In the genomic region with DNA sequence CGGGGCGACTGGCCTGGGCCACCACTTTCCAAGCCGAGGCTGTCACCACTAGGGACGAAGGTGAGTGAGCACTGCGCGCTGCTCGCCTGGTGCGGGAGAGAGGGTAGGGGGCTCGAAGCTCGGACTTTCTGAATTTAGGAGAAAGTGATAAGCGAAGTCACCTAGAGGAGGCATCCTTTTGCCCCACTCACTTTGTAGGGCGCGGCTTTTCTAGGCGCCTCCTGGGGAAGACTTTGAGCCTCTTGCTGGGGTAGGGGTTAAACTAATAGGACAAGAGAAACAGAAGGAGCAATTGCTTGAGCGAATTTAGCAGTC, we compare ENCODE assay signal across 8 mouse cellular contexts. TPM values are rescaled to one million over a fixed set of nuclear protein-coding genes. Genes with fewer than 3 reads are reported as not detected.
DNase-seq lines count a peak whose midpoint lies in the region; ATAC-seq and TF ChIP-seq lines count a peak whose summit lies in the region.

No protein-coding gene starts in this region.

- no peak overlapping the region for H3K27ac ChIP-seq in kidney, postnatal 0 days
- no peak overlapping the region for H3K27ac ChIP-seq in forebrain, embryonic 11.5 days (ENCODE audit: low read depth, low read length)
- no peak overlapping the region for H3K27ac ChIP-seq in limb, embryonic 12.5 days
- peak overlapping the region; percentile 88 for H3K27ac ChIP-seq in neural tube, embryonic 15.5 days (replicated peaks)

- no peak for ATAC-seq in kidney, postnatal 0 days (replicated peaks; ENCODE audit: low FRiP score, low read depth)
- ATAC-seq in forebrain, embryonic 11.5 days (replicated peaks; ENCODE audit: low FRiP score): no peak
- ATAC-seq in limb, embryonic 12.5 days (ENCODE audit: insufficient number of reproducible peaks, insufficient read depth, low FRiP score, low TSS enrichment, low read depth): no peak
- ATAC-seq in neural tube, embryonic 15.5 days (ENCODE audit: low FRiP score): peak; percentile 3; the same call in 1 of the 2 replicates
- ATAC-seq in megakaryocyte progenitor cell, adult 5-6 weeks (replicated peaks; ENCODE audit: poor library complexity): no peak

- no peaks in the 10 kb centered on the region for H3K36me3 ChIP-seq in kidney, postnatal 0 days (ENCODE audit: insufficient read depth, low read length)
- H3K36me3 ChIP-seq in forebrain, embryonic 11.5 days (ENCODE audit: control insufficient read depth, insufficient read depth, low read length): no peaks in the 10 kb centered on the region
- no peaks in the 10 kb centered on the region for H3K36me3 ChIP-seq in limb, embryonic 12.5 days
- no peaks in the 10 kb centered on the region for H3K36me3 ChIP-seq in neural tube, embryonic 15.5 days

- peak overlapping the region; percentile 57 for H3K4me3 ChIP-seq in kidney, postnatal 0 days (replicated peaks; ENCODE audit: low read depth, low read length)
- peak overlapping the region; percentile 65 for H3K4me3 ChIP-seq in forebrain, embryonic 11.5 days (ENCODE audit: low read depth, low read length)
- peak overlapping the region; percentile 63 for H3K4me3 ChIP-seq in limb, embryonic 12.5 days (replicated peaks)
- peak overlapping the region; percentile 66 for H3K4me3 ChIP-seq in neural tube, embryonic 15.5 days (replicated peaks)

- no peaks in the 10 kb centered on the region for H3K4me1 ChIP-seq in kidney, postnatal 0 days (replicated peaks; ENCODE audit: insufficient read depth, low read length)
- H3K4me1 ChIP-seq in forebrain, embryonic 11.5 days (replicated peaks; ENCODE audit: control insufficient read depth, insufficient read depth, low read length): peaks cover 2% of the 10 kb centered on the region; the same call in 1 of the 2 replicates
- 0 out of 2 replicates have a peak, but pooled peaks cover 5% of the 10 kb centered on the region for H3K4me1 ChIP-seq in limb, embryonic 12.5 days (replicated peaks)
- peaks cover 13% of the 10 kb centered on the region for H3K4me1 ChIP-seq in neural tube, embryonic 15.5 days

- TF ChIP-seq CTCF in kidney, postnatal 0 days (IDR thresholded peaks at IDR 0.05; ENCODE audit: low read depth): no peak

- H3K27me3 ChIP-seq in kidney, postnatal 0 days (ENCODE audit: insufficient read depth, low read length): peaks cover 32% of the 10 kb centered on the region
- H3K27me3 ChIP-seq in forebrain, embryonic 11.5 days (ENCODE audit: control insufficient read depth, insufficient read depth, low read length): peaks cover 9% of the 10 kb centered on the region; the same call in 1 of the 2 replicates
- peaks cover 48% of the 10 kb centered on the region for H3K27me3 ChIP-seq in limb, embryonic 12.5 days
- no peaks in the 10 kb centered on the region for H3K27me3 ChIP-seq in neural tube, embryonic 15.5 days (replicated peaks)

- DNase-seq in kidney, postnatal 0 days (ENCODE audit: low spot score): no peak
- no peak for DNase-seq in kidney, postnatal 36 days
- no peak for DNase-seq in forebrain, embryonic 11.5 days (ENCODE audit: low spot score)
- DNase-seq in thymus, postnatal 4 days: no peak
- no peak for DNase-seq in retina, embryonic 14.5 days (ENCODE audit: low spot score)

- H3K9me3 ChIP-seq in kidney, postnatal 0 days (replicated peaks; ENCODE audit: low read length): no peaks in the 10 kb centered on the region
- no peaks in the 10 kb centered on the region for H3K9me3 ChIP-seq in forebrain, embryonic 11.5 days (ENCODE audit: control insufficient read depth, low read length)
- no peaks in the 10 kb centered on the region for H3K9me3 ChIP-seq in limb, embryonic 12.5 days
- no peaks in the 10 kb centered on the region for H3K9me3 ChIP-seq in neural tube, embryonic 15.5 days (replicated peaks)

- H3K4me2 ChIP-seq in kidney, postnatal 0 days (ENCODE audit: low read length): peak overlapping the region; percentile 97
- H3K4me2 ChIP-seq in forebrain, embryonic 11.5 days (ENCODE audit: low read depth, low read length, severe bottlenecking): peak overlapping the region; percentile 91
- H3K4me2 ChIP-seq in limb, embryonic 12.5 days: peak overlapping the region; percentile 99
- H3K4me2 ChIP-seq in neural tube, embryonic 15.5 days: peak overlapping the region; percentile 82

- WGBS in kidney, postnatal 0 days: under 1% methylated on average over 15 of the region's 15 CpGs
- under 1% methylated on average over 15 of the region's 15 CpGs for WGBS in forebrain, embryonic 11.5 days
- WGBS in limb, embryonic 12.5 days: under 1% methylated on average over 15 of the region's 15 CpGs
- under 1% methylated on average over 15 of the region's 15 CpGs for WGBS in neural tube, embryonic 15.5 days

- no peak overlapping the region for H3K9ac ChIP-seq in kidney, postnatal 0 days (ENCODE audit: low read depth, low read length)
- H3K9ac ChIP-seq in forebrain, embryonic 11.5 days (ENCODE audit: low read length): peak overlapping the region; percentile 9
- peak overlapping the region; percentile 57; the same call in 1 of the 2 replicates for H3K9ac ChIP-seq in limb, embryonic 12.5 days (replicated peaks)
- peak overlapping the region; percentile 75 for H3K9ac ChIP-seq in neural tube, embryonic 15.5 days (replicated peaks)

RNA-seq across cellular contexts. Expression of gene Hs3st5, which starts 0.9 kb away (rescaled TPM):
- polyA plus RNA-seq in kidney, postnatal 0 days (2015; fragmentation: Nextera tagmentation; extraction: Ambion mirVana): 0.17 and 0.23 TPM in 2 replicates
- polyA plus RNA-seq in forebrain, embryonic 11.5 days (2014; fragmentation: Nextera tagmentation; extraction: Ambion mirVana): 0.93 and 1.4 TPM in 2 replicates
- polyA plus RNA-seq in limb, embryonic 12.5 days (2016; fragmentation: Nextera tagmentation; extraction: Ambion mirVana): 0.91 and 1.4 TPM in 2 replicates
- 35.9 and 43.7 TPM in 2 replicates for polyA plus RNA-seq in neural tube, embryonic 15.5 days (2015; fragmentation: Nextera tagmentation; extraction: Ambion mirVana)
- not detected in 2 replicates for total RNA-seq in megakaryocyte progenitor cell, adult 5-6 weeks (2015)
- 0.07 TPM in 1 of 2 replicates, not detected in the other for total RNA-seq in megakaryocyte progenitor cell, adult 5-6 weeks (2017)

Comparison
In these comparisons a context has a peak if more than half of its experiments do, and no peak if none do; other contexts are left out.
1. RNA of gene Hs3st5, which starts 0.9 kb away (polyA plus RNA-seq): 35.9 to 43.7 TPM in neural tube, embryonic 15.5 days; 0.91 to 1.4 TPM in limb, embryonic 12.5 days, 0.93 to 1.4 TPM in forebrain, embryonic 11.5 days and 0.17 to 0.23 TPM in kidney, postnatal 0 days; every median in the first group is over 10 times any median in the second.
2. Peak in every context shown above with its lines, with median percentiles within 50 percentile points of each other: H3K4me2 ChIP-seq and H3K4me3 ChIP-seq.